Mouse (Mus musculus): Measurements from ENCODE around the gene Tnr.

The Tnr gene

DNA sequence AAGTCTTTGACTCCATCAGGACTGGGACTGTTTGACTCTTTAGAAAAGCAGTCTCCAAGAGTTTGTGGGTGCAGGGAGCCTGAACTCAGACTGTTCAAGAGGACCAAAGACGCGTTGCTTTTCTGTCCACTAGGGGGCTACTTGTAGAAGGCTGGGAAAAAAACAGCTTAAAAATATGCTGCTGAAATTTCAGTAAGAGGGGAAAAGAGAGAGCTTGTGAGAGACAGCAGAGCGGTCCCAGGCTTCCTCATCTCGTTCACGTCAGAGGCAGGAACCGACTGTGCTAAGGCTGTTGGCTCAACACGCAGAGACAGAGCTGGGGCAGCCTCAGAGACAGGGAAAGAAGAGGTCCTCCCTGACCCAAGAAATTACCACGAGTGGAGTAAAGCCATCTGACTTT, at the start of gene Tnr:
Tnr (plus strand) TSS at position 192 of the 400 bp plus-strand sequence.
- no peak for DNase-seq

DNA sequence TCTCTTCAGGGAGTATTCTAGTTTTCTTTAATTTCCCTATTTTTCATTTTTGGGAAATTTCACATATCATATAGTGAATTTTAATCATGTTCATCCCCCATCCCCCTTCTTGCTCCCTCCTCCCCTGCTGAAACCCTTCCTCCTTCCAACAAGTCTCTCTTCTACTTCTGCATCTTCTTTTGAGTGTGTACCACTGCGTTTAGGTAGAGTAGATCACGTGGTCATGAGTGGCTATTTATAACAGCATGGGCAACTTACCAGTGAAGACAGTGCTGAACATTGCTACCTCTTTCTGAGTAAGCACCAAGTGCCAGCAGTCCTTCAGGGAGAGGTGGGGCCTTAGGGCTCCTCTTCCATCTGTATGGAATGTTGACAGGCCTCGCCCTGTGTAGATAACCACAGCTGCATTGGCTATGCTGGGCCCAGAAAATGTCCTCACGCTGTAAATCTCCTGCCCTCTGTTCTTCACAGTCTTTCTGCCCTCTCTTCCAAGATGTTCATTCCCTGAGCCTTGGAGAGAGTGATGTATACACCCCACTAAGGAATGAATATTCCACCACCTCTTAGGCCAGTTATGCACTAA, 33.6 kb upstream of the Tnr start:
- DNase-seq: no peak

DNA sequence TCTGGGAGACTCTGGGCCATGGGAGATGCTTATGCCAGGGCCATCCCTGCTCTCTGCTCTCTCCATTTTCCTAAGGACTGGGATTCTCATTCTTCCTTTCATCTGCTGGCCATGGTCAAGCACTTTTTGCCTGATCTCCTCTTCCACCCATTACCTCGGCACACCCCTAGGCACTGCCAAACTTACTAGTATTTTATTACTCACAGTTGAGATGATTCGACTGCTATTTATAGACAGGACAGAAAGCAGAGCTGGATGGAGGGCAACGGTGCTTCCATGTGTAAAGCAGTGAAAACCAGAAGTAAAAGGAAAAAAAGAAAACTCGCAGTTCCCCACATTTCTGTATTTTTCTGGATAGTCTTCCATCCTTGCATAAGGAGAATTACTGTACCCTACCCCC, 31.0 kb upstream of the Tnr start:
- no peak for DNase-seq

DNA sequence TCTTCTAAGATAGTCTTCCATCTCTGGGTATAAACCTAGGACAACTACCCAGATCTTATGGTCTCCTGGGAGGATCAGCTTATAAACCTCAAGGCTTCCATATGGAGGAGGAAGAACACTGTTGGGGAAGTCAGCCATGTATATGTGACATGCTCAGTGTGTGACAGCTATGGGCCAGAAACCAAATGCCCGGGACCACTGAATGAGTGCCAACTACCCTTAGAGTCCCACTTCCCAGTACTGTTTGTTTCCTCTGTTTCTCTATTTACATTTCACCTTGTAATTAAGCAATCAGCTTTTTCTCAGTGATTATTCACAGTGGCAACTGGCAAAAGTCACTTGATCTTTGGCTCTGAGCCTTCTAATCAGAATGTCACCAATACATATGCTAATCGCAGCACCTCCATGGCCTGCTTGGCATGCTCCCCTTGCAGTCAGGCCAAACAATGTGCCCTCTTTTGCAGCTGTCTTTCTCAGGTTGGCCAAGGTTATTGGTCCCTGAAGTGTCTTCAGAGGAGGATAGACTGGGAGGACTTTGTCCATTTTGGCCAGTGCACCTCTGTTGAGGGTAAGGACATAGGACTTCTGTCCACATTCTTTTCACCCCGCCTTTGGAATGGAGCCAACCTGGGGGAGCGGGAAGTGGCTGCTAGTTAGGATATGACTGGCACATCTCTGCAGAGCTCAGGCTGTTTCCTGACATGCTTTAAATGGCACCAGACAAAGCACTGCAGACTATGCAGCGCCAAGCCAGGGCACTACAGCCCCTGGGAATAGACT, 29.7 kb upstream of the Tnr start:
- DNase-seq: no peak

DNA sequence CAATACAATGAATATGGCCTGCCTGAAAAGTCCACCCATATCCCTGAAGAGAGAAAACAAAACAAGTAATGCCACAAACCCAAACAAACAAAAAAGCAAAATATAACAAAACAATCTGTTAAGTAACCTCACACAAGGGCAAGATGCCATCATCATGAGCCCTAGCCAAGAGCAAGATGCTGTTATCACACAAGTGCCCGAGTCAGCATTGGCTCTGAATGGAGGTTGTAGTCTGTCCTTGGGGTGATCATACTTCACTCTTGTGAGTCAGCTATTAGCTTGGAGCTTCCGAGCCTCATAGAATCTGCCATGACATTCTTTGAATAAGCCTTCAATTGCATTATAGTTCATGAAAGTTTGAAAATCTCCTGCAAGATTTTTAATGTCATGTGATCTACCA, 25.3 kb upstream of the Tnr start:
- no peak for DNase-seq

GRCm38 (mm10) chr1:159499806-159500460, 23.6 kb upstream of the Tnr start:
- DNase-seq: no peak

- no peak for DNase-seq
Measured at GRCm38 (mm10) chr1:159501911-159502310, 21.7 kb upstream of the Tnr start.

- DNase-seq: no peak
Measured at GRCm38 (mm10) chr1:159510667-159511066, 12.9 kb upstream of the Tnr start.

- no peak for DNase-seq
Measured at GRCm38 (mm10) chr1:159517647-159518046, 5.9 kb upstream of the Tnr start.

GRCm38 (mm10) chr1:159519206-159519605, 4.4 kb upstream of the Tnr start:
- DNase-seq: no peak

DNA sequence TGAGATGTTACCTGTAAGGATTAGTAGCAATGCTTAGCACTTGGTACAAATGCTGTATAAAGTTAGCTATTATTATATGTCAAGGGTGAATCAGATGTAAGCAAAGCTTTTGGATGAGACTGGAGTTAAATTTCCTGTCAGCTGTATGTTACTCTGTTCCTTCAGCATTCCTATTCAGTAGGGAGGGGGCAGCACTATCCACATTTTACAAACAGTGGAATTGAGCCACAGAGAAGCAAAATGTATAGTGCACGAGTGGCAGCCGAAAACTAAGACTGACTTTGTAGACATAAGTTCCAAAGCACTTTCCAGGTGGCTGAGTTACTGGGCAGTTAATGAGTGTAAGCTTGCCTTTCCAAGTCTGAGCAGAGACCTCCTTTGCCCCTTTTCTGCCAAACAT, 500 bp upstream of the Tnr start:
- no peak for DNase-seq

GRCm38 (mm10) chr1:159524051-159524549, 531 bp downstream of the Tnr start:
- DNase-seq: no peak

- DNase-seq: no peak
Measured at GRCm38 (mm10) chr1:159532841-159533569, 9.4 kb downstream of the Tnr start.

DNA sequence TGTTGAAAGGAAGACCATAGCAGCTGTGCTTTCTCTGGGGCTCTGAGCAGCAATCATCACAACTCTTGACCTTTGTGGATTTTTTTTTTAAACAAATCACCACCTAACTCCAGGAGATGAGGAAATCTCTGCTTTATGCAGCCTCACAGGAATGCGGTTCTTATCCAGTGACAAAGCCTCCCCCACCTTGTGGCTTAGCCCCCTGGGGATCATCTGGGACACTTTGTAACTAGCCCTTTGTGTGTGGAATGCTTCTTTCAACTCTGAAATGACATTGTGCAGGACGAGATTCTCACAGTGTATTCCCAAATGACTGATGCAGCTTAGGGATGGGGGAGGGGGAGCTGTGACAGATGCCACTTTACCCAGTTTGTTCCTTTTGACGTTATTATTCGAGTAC, 12.0 kb downstream of the Tnr start:
- no peak for DNase-seq

GRCm38 (mm10) chr1:159537541-159537940, 14.0 kb downstream of the Tnr start:
- DNase-seq: no peak

DNA sequence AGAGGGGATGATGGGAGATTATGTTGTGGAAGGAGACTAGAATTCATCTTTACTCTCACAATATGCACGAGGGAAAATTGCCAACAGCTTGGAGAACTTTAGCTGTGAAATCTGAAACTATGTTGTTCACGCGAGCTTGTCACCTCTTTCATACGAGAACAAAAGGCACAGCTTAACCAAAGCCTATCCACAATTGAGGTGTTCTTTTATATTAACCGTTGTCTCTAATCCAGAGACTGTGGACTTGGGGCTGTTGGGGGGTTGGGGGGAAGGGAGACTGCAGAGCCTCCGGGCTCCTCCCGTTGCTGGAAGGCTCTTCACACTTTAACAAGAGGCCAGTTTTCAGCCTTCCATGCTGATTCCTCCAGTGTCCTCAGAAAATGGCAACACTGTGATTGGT, 14.5 kb downstream of the Tnr start:
- DNase-seq: no peak

GRCm38 (mm10) chr1:159545470-159546145, 22.0 kb downstream of the Tnr start:
- no peak for DNase-seq

- DNase-seq: no peak
Measured at GRCm38 (mm10) chr1:159551036-159551435, 27.5 kb downstream of the Tnr start.

DNA sequence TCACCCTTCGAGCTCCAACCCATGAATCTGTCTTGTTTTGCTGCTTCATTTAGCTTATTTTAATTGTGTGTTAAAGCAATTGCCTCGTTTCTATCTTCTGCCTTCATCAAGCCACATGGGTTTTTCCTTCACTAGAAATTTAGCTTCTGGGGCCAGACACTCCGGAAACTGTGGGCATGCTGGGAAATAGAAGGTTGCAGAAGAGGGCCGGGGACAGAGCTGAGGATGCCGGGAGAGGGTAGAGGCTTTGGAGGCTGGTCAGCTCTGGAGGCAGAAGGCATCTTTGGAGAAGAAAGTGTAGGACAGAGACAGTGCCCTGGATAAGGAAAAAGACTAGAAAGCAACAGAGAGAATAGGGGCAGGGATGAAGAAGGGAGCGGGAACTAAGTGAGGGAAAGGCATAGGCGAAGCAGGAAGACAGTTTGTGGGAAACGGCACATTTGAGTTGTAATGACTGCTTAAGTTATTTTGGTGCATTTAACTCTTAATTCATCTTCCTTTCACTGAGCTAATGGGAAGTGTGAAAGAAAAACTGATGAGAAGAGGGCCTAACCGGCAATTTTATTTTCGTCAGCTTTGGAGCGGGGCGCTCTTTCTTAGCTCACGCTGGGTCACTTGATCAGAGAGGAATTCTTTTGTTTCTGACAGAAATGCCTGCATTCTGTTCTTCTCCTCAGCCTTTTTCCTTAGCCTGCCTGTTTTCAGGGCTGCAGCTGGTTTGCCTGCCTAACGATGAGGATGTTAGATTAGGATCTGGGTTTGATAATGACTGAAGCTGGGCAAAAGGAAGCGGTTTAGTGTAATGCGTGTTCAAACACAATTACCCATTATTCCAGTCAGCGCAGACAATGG, 28.2 kb downstream of the Tnr start:
- no peak for DNase-seq

GRCm38 (mm10) chr1:159561616-159562015, 38.0 kb downstream of the Tnr start:
- no peak for DNase-seq

- DNase-seq: no peak
Measured at GRCm38 (mm10) chr1:159565129-159565528, 41.6 kb downstream of the Tnr start.

GRCm38 (mm10) chr1:159566046-159566445, 42.5 kb downstream of the Tnr start:
- no peak for DNase-seq
